Mouse (Mus musculus): ENCODE results near the gene Coa3. TPM values are rescaled to one million over a fixed set of nuclear protein-coding genes. Genes with fewer than 3 reads are reported as not detected.

Gene Coa3
- total and polyA plus RNA-seq, 3 experiments: 117 to 285 (median 177) TPM

GRCm38 (mm10) chr11:101302004-101302798 lies 23.3 kb upstream of the Coa3 start, which contains the start of gene Becn1 (continued):
- TF ChIP-seq ELF1 (IDR thresholded peaks at IDR 0.05; ENCODE audit: low read depth, low read length) (peak; percentile 98), ZMIZ1 (IDR thresholded peaks at IDR 0.05; ENCODE audit: low read depth, low read length) (peak; percentile 66; the same call in 1 of the 2 replicates), HCFC1 (IDR thresholded peaks at IDR 0.05; ENCODE audit: low read depth, low read length) (peak; percentile 86)

- H3K4me1 ChIP-seq (ENCODE audit: control insufficient read depth in 1 of 2, insufficient read depth in 2 of 2): peaks cover 3 to 26% of the 10 kb centered on the region in 2 experiments; a peak in 3 of 4 replicates
- dilution Hi-C loops (cut with MboI; ENCODE audit: extremely low pct_ligation_motif_present, extremely low pct_unique_long_range_greater_than_20kb, low sequenced_read_pairs): no loop called here
- peak overlapping the region; percentile 70 to 95 (median 84) for H3K4me3 ChIP-seq (replicated peaks in 1 of 3; ENCODE audit: low read depth in 2 of 3, low read length in 2 of 3, poor library complexity in 1 of 3)
- H3K27me3 ChIP-seq (replicated peaks): no peaks in the 10 kb centered on the region
- DNase-seq (ENCODE audit: extremely low read depth): no peak
- H3K36me3 ChIP-seq (replicated peaks in 1 of 2; ENCODE audit: control insufficient read depth in 1 of 2, insufficient read depth in 1 of 2, low read length in 1 of 2): peaks cover 23 to 40% of the 10 kb centered on the region in 2 experiments
- H3K4me2 ChIP-seq (ENCODE audit: insufficient read depth, low read depth, poor library complexity, severe bottlenecking): peak overlapping the region; percentile 92
- no peaks in the 10 kb centered on the region for H3K9me3 ChIP-seq (replicated peaks; ENCODE audit: low read length)
- H3K79me2 ChIP-seq (replicated peaks; ENCODE audit: control insufficient read depth, extremely low read depth, insufficient read depth, poor library complexity, severe bottlenecking): peaks cover 50% of the 10 kb centered on the region
- no peak overlapping the region for H3K27ac ChIP-seq (ENCODE audit: insufficient read depth, low read depth)
- in situ Hi-C loops (cut with MboI; ENCODE audit: low pct_ligation_motif_present, low pct_unique_long_range_greater_than_20kb, low sequenced_read_pairs): loop anchor here (10.0 kb wide), 1 partner anchor 217 kb away; the partner anchor contains the start of genes Coasy and Mlx
- peak overlapping the region; percentile 88 for H3K9ac ChIP-seq (ENCODE audit: insufficient read depth, low read depth)
- TF ChIP-seq TBP (conservative IDR thresholded peaks at IDR 0.05; ENCODE audit: low read depth, low read length) (no peak), CHD2 (IDR thresholded peaks at IDR 0.05; ENCODE audit: low read length) (no peak), PAX5 (IDR thresholded peaks at IDR 0.05; ENCODE audit: low read length) (no peak), USF2 (conservative IDR thresholded peaks at IDR 0.05; ENCODE audit: low read depth, low read length) (no peak), IRF4 (IDR thresholded peaks at IDR 0.05; ENCODE audit: low read depth, low read length) (no peak), SIN3A (IDR thresholded peaks at IDR 0.05; ENCODE audit: low read length) (no peak), CTCF (conservative IDR thresholded peaks at IDR 0.05 in 1 of 2, IDR thresholded peaks at IDR 0.05 in 1 of 2; ENCODE audit: low read depth in 2 of 2, low read length in 2 of 2) (no peak), MXI1 (IDR thresholded peaks at IDR 0.05; ENCODE audit: low read depth, low read length) (peak; percentile 74), RCOR1 (conservative IDR thresholded peaks at IDR 0.05; ENCODE audit: low read depth, low read length) (no peak), ELF1 (IDR thresholded peaks at IDR 0.05; ENCODE audit: low read depth, low read length) (no peak), TCF12 (IDR thresholded peaks at IDR 0.05; ENCODE audit: low read depth, low read length) (no peak), POLR2A (IDR thresholded peaks at IDR 0.05; ENCODE audit: low read depth, low read length) (no peak), KAT2A (IDR thresholded peaks at IDR 0.05; ENCODE audit: insufficient replicate concordance, low read length) (no peak), BHLHE40 (IDR thresholded peaks at IDR 0.05; ENCODE audit: low read depth, low read length) (0 out of 2 replicates have a peak, but pooled peaks have one; percentile 5), POLR2AphosphoS2 (IDR thresholded peaks at IDR 0.05; ENCODE audit: low read depth, low read length) (no peak), MAFK (IDR thresholded peaks at IDR 0.05; ENCODE audit: insufficient replicate concordance, low read length) (no peak), MEF2A (IDR thresholded peaks at IDR 0.05; ENCODE audit: borderline replicate concordance, low read depth, low read length) (0 out of 2 replicates have a peak, but pooled peaks have one; percentile 9), SMC3 (IDR thresholded peaks at IDR 0.05; ENCODE audit: low read depth, low read length) (no peak), E2F4 (IDR thresholded peaks at IDR 0.05; ENCODE audit: insufficient replicate concordance, low read depth, low read length) (no peak), UBTF (IDR thresholded peaks at IDR 0.05; ENCODE audit: low read depth, low read length) (no peak), ZMIZ1 (IDR thresholded peaks at IDR 0.05; ENCODE audit: low read depth, low read length) (0 out of 2 replicates have a peak, but pooled peaks have one; percentile 1), ZKSCAN1 (IDR thresholded peaks at IDR 0.05; ENCODE audit: borderline replicate concordance, low read depth, low read length) (no peak), EP300 (IDR thresholded peaks at IDR 0.05; ENCODE audit: low read length) (no peak), HCFC1 (IDR thresholded peaks at IDR 0.05; ENCODE audit: low read depth, low read length) (no peak), MAZ (IDR thresholded peaks at IDR 0.05; ENCODE audit: low read depth, low read length) (no peak), GABPA (IDR thresholded peaks at IDR 0.05; ENCODE audit: insufficient replicate concordance, low read depth, low read length) (no peak), ETS1 (conservative IDR thresholded peaks at IDR 0.05; ENCODE audit: low read depth, low read length) (no peak), JUND (conservative IDR thresholded peaks at IDR 0.05; ENCODE audit: low read depth, low read length) (no peak), JUN (IDR thresholded peaks at IDR 0.05; ENCODE audit: insufficient read depth, low read depth, low read length) (no peak), NRF1 (IDR thresholded peaks at IDR 0.05; ENCODE audit: low read depth, low read length) (no peak), MYC (IDR thresholded peaks at IDR 0.05; ENCODE audit: low read depth, low read length) (no peak), RAD21 (IDR thresholded peaks at IDR 0.05; ENCODE audit: low read depth, low read length) (no peak), ZNF384 (IDR thresholded peaks at IDR 0.05; ENCODE audit: low read depth, low read length) (no peak), CHD1 (IDR thresholded peaks at IDR 0.05; ENCODE audit: low read depth, low read length) (no peak)
Observed at GRCm38 (mm10) chr11:101301299-101302003, 22.5 kb upstream of the Coa3 start.
